Mouse (Mus musculus): ENCODE measurements around the gene Dido1. TPM values are rescaled to one million over a fixed set of nuclear protein-coding genes. Genes with fewer than 3 reads are reported as not detected.

Dido1 gene
- 33.7 TPM for polyA plus RNA-seq (2014; fragmentation: Illumina TruSeq; extraction: RNeasy Lipid Tissue Mini Kit (QIAGEN cat#74804); ENCODE audit: low read depth, low replicate concordance)

GRCm38 (mm10) chr2:180709923-180710272 lies at the start of gene Dido1, which contains the start of gene Gid8:
TSS of gene Dido1 (minus strand) at chr2:180709999.
TSS of gene Gid8 (plus strand) at chr2:180710117.

GRCm38 (mm10) chr2:180724585-180725413 lies 15.0 kb upstream of the Dido1 start, which contains the start of gene Slc17a9:
TSS of gene Slc17a9 (plus strand) at chr2:180725263.

GRCm38 (mm10) chr2:180642555-180643260 lies 67.1 kb downstream of the Dido1 start, which contains the start of gene Tcfl5:
TSS of gene Tcfl5 (minus strand) at chr2:180642708.

Other genes starting within 250 kb of the Dido1 start
- gene Ntsr1, start 210.0 kb downstream of the Dido1 start, polyA plus RNA-seq (2014; fragmentation: Illumina TruSeq; extraction: RNeasy Lipid Tissue Mini Kit (QIAGEN cat#74804); ENCODE audit: low read depth, low replicate concordance): 0.11 TPM
- gene Mrgbp, start 128.7 kb downstream of the Dido1 start, polyA plus RNA-seq (2014; fragmentation: Illumina TruSeq; extraction: RNeasy Lipid Tissue Mini Kit (QIAGEN cat#74804); ENCODE audit: low read depth, low replicate concordance): 77.9 TPM
- 9.0 TPM for gene Ogfr, start 120.8 kb downstream of the Dido1 start, polyA plus RNA-seq (2014; fragmentation: Illumina TruSeq; extraction: RNeasy Lipid Tissue Mini Kit (QIAGEN cat#74804); ENCODE audit: low read depth, low replicate concordance)
- gene Col9a3, start 112.2 kb downstream of the Dido1 start, polyA plus RNA-seq (2014; fragmentation: Illumina TruSeq; extraction: RNeasy Lipid Tissue Mini Kit (QIAGEN cat#74804); ENCODE audit: low read depth, low replicate concordance): 1.1 TPM
- gene Tcfl5, start 67.3 kb downstream of the Dido1 start, polyA plus RNA-seq (2014; fragmentation: Illumina TruSeq; extraction: RNeasy Lipid Tissue Mini Kit (QIAGEN cat#74804); ENCODE audit: low read depth, low replicate concordance): 418 TPM
- gene Gid8, start 118 bp upstream of the Dido1 start, polyA plus RNA-seq (2014; fragmentation: Illumina TruSeq; extraction: RNeasy Lipid Tissue Mini Kit (QIAGEN cat#74804); ENCODE audit: low read depth, low replicate concordance): 39.3 TPM
- 1.4 TPM for gene Slc17a9, start 15.3 kb upstream of the Dido1 start, polyA plus RNA-seq (2014; fragmentation: Illumina TruSeq; extraction: RNeasy Lipid Tissue Mini Kit (QIAGEN cat#74804); ENCODE audit: low read depth, low replicate concordance)
- gene Bhlhe23, start 66.9 kb upstream of the Dido1 start, polyA plus RNA-seq (2014; fragmentation: Illumina TruSeq; extraction: RNeasy Lipid Tissue Mini Kit (QIAGEN cat#74804); ENCODE audit: low read depth, low replicate concordance): not detected
- gene Ythdf1, start 210.9 kb upstream of the Dido1 start, polyA plus RNA-seq (2014; fragmentation: Illumina TruSeq; extraction: RNeasy Lipid Tissue Mini Kit (QIAGEN cat#74804); ENCODE audit: low read depth, low replicate concordance): 22.9 TPM
- gene Birc7, start 219.0 kb upstream of the Dido1 start, polyA plus RNA-seq (2014; fragmentation: Illumina TruSeq; extraction: RNeasy Lipid Tissue Mini Kit (QIAGEN cat#74804); ENCODE audit: low read depth, low replicate concordance): not detected
- 0.55 TPM for gene Nkain4, start 244.7 kb upstream of the Dido1 start, polyA plus RNA-seq (2014; fragmentation: Illumina TruSeq; extraction: RNeasy Lipid Tissue Mini Kit (QIAGEN cat#74804); ENCODE audit: low read depth, low replicate concordance)

All from testis, adult 10 weeks (tissue).